Mouse (Mus musculus): Measurements from ENCODE around the gene Gm42791. TPM values are rescaled to one million over a fixed set of nuclear protein-coding genes. Genes with fewer than 3 reads are reported as not detected.

Gene Gm42791
- polyA plus RNA-seq, 1 experiment: not detected

DNA sequence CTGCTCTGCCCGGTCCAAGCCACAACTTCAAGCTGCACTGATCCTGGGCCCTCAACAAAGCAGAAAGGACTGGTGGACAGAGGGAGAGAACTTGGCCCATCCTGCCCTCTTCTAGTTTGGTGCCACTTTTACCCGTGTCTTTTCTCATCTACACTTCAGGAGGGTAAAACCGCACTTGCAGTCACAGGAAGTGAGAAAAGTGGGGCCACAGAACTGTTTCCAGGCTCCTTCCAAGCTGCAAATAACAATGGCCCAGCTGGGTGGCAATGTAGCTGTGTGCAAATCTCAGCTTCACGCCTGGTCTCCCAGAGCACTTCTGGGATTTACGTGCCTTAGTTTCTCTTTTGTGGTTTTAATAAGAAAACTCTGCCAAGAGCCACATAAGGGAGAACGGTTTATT lies 127.2 kb downstream of the Gm42791 start:
- TF ChIP-seq GATA1 (IDR thresholded peaks at IDR 0.05; ENCODE audit: low read length): no peak

DNA sequence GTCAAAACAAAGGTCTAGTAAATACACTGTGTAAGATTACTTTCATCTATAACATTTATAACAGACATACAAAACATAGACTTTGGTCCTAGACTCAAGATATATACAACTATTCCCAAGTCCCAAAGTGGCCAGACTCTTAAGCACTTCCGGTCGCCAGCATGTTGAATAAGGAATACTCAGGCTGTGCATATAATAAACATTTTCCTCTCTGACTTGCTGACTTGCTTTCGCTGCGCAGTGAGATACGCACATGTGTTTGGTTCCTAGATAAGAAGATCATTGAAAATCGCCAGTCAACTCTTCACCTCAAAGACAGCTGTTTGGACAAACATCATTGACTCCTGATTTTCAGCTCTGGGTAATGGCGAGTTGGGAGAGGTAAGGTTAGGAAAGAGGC lies 127.8 kb downstream of the Gm42791 start:
- no peak for TF ChIP-seq GATA1 (IDR thresholded peaks at IDR 0.05; ENCODE audit: low read length)

DNA sequence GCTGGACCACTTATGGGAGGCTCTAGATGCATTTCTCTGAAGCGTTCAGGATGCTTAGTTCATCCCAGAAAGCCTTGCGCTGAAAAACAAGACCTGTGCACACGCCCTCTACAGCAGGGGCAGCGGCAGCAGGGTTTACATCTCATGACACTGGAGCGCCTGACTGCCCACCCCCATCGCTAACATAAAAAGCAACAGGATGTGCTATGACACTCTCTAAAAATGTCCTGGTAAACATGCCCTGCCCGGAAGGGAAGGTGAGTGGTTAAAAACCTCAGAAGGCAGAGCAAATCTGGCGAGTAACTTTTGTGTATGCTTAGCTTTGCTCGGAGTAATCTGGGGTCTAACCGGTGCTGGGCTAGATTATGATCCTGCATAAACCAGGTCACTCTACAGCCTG lies 128.4 kb downstream of the Gm42791 start:
- no peak for TF ChIP-seq GATA1 (IDR thresholded peaks at IDR 0.05; ENCODE audit: low read length)

DNA sequence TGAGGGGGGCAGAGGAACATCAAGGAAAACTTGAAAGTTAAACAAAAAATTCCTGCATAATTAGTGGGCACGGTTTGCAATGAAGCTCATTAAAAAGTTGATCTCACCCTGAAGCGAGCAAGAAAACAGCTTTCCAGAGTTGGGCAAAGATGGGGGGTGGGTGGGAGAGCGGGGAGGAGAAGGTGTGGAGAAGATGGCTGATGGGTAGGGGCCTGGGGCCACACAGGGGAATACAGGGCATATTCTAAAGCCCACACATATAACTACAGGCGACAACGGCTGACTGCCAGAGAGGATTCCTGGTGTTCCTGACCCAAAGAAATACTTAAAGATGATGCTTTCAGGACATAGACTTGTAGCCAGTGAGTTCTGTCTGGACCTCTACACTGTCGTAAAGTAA lies 131.5 kb downstream of the Gm42791 start:
- no peak for TF ChIP-seq GATA1 (IDR thresholded peaks at IDR 0.05; ENCODE audit: low read length)

DNA sequence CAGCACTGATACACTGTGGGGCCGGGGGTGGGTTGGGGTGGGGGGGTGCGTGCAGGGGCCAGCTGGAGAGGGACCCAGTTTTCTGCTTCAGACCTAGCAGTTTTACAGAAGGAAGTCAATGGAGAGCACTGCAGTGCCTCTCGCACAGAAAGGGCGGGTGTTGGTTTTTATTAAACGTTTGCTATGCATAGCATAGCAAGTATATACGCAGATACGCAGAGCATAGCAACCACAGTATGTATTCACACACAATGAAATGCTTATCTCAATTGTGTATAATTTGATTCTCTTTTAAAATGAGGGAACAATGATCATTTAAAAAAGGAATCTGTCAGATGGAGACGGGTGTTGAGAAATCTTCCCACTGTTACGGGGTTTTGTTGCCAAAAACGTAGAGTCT lies 132.1 kb downstream of the Gm42791 start:
- no peak for TF ChIP-seq GATA1 (IDR thresholded peaks at IDR 0.05; ENCODE audit: low read length)

DNA sequence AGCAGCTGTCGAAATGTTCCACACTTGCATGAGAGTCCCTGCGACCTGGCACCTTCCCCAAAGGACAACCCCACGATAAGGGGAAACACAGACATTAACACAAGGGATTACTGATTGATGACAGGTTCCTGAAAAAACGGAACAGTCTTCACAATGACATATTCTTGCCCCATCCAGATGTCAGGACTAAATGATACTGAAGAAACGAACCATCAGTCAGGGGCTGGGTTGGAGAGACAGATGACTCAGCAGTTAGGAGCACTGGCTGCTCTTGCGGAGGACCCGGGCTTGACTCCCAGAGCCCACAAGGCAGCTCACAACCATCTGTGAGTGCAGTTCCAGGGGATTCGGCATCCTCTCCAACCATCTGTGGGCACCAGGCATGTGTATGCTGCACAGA lies 132.8 kb downstream of the Gm42791 start:
- no peak for TF ChIP-seq GATA1 (IDR thresholded peaks at IDR 0.05; ENCODE audit: low read length)

DNA sequence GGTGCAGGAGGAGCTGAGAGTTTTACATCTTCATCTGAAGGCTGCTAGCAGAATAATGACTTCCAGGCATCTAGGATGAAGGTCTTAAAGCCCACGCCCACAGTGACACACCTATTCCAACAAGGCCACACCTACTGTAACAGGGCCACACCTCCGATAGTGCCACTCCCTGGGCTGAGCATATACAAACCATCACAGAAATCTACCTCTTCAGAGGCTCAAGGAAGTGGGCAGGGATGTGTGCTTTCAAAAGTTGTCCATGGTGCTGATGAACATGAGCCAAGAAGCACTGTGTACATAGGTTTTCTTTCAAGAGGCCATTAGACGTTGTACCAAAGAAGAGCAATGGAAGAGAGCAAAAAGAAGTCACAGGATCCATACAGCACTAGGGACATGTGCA lies 137.4 kb downstream of the Gm42791 start:
- no peak for TF ChIP-seq GATA1 (IDR thresholded peaks at IDR 0.05; ENCODE audit: low read length)

DNA sequence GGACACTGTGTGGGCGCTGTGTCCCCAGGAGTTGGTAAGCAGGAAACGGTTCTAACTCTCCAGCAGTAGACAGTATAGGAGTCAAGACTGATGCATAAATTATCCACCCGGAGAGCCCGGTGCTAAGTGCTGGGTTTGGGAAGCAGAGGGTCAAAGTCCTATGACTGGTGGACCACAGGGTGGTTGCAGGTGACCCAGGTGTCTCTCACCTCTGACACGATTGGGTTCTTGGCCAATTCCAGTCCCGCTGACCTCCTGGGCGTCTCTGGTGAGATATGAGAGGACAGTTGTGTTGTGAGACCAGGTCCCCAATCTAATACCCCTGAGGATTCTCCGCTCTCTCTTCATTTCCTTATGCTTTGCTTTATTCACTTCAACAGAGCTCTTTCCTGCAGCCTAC lies 139.9 kb downstream of the Gm42791 start:
- TF ChIP-seq GATA1 (IDR thresholded peaks at IDR 0.05; ENCODE audit: low read length): no peak

DNA sequence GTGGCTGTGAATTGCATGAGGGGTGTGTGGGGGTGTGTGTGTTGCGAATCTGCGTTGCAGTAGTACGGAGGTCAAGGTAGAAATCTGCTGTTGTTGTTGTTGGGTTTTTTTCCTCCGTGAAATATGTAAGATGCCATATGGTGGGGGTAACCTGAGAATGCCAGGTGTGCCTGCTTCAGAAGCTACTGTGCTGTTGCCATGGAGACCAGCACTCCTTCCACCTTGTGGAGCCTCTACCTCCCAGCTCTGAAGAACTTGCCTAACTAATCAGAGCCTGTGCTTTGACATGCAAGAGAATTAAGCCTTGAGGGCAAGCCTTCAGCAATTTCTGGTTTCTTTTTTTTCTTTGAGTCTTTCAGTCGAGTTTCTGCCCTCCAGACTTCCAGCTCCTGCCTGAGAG lies 140.8 kb downstream of the Gm42791 start:
- no peak for TF ChIP-seq GATA1 (IDR thresholded peaks at IDR 0.05; ENCODE audit: low read length)

DNA sequence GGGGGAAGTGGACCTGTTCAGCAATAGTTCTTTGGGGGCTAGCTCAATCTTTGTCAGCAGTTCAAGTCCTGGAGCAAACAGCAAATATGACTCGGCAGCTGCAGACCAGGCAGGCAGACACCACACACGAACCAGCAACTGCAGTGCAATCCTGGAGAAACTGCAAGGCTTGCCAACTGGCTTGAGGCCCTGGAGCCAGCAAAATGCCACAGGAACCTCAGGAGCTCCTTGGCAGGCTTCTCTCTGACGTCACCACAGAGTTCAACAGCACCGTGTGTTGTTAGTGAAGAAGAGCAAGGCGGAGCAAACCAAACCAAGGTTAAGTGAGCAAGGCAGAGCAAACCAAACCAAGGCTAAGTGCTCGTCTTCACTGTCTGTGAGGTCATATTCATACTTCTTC lies 145.4 kb downstream of the Gm42791 start:
- no peak for TF ChIP-seq GATA1 (IDR thresholded peaks at IDR 0.05; ENCODE audit: low read length)

DNA sequence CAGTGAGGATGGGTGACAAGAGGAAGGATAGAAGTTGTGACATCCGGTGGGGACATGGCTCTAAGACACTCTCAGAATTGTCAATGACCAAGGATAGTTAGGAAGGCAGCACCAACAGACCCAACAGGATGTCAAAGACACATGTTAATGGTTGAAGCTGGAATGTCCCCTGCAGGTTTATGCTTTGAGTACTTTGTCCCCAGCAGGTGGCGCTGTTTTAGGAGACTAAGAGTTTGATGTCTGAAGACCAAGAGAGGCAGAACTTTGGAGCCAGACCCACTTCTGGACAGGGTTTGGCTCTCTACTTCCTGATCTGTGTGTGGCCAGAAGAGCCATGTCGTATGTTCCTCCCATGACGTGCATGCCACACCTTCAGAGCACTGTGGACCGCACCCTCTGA lies 147.9 kb downstream of the Gm42791 start:
- TF ChIP-seq GATA1 (IDR thresholded peaks at IDR 0.05; ENCODE audit: low read length): no peak

Other genes with a start within 250 kb of the Gm42791 start
- gene Katnal1, start 65.8 kb downstream of the Gm42791 start, polyA plus RNA-seq (2012): not detected in 2 replicates
- 4.2 and 4.3 TPM in 2 replicates for gene Uspl1, start 189.2 kb upstream of the Gm42791 start, polyA plus RNA-seq (2012)
- gene Hmgb1, start 189.3 kb upstream of the Gm42791 start, polyA plus RNA-seq (2012): 567 and 760 TPM in 2 replicates